Mouse (Mus musculus): ENCODE measurements around the gene Ciapin1. TPM values are rescaled to one million over a fixed set of nuclear protein-coding genes. Genes with fewer than 3 reads are reported as not detected.

Ciapin1 gene
- total and polyA plus RNA-seq, 3 experiments: 122 to 263 TPM; not detected in 1

GRCm38 (mm10) chr8:94837662-94838574 lies at the start of gene Ciapin1, which contains the start of gene Coq9 (continued):
- no peak for TF ChIP-seq SMC3 (IDR thresholded peaks at IDR 0.05; ENCODE audit: low read depth, low read length)
- no peak for TF ChIP-seq GATA1 (IDR thresholded peaks at IDR 0.05; ENCODE audit: low read depth, low read length)
- no peak for TF ChIP-seq CTCF (IDR thresholded peaks at IDR 0.05 in 2 of 3, conservative IDR thresholded peaks at IDR 0.05 in 1 of 3; ENCODE audit: control insufficient read depth in 1 of 3, insufficient read depth in 1 of 3, low read depth in 2 of 3, low read length in 3 of 3, poor library complexity in 1 of 3, severe bottlenecking in 1 of 3)
- TF ChIP-seq ZNF384 (IDR thresholded peaks at IDR 0.05; ENCODE audit: low read depth, low read length): no peak
- peak; percentile 83 for TF ChIP-seq TCF12 (IDR thresholded peaks at IDR 0.05; ENCODE audit: low read depth, low read length)

- DNase-seq (ENCODE audit: low read depth, low spot score): no peak
- no peaks in the 10 kb centered on the region for H3K9me3 ChIP-seq (replicated peaks; ENCODE audit: insufficient read depth, low read length)
Observed at GRCm38 (mm10) chr8:94880742-94881141, 42.6 kb upstream of the Ciapin1 start.

GRCm38 (mm10) chr8:94876820-94877219 lies 38.7 kb upstream of the Ciapin1 start:
- no peak for TF ChIP-seq SIN3A (IDR thresholded peaks at IDR 0.05; ENCODE audit: low read length)
- no peak for TF ChIP-seq MXI1 (IDR thresholded peaks at IDR 0.05; ENCODE audit: low read depth, low read length)
- TF ChIP-seq JUND (IDR thresholded peaks at IDR 0.05; ENCODE audit: low read depth, low read length): no peak
- TF ChIP-seq RCOR1 (IDR thresholded peaks at IDR 0.05; ENCODE audit: low read depth, low read length): no peak
- no peak for TF ChIP-seq MYC (IDR thresholded peaks at IDR 0.05; ENCODE audit: low read depth, low read length)
- no peak for TF ChIP-seq ZNF384 (IDR thresholded peaks at IDR 0.05; ENCODE audit: low read depth, low read length)
- TF ChIP-seq CHD1 (IDR thresholded peaks at IDR 0.05; ENCODE audit: low read depth, low read length): no peak
- TF ChIP-seq MAX (IDR thresholded peaks at IDR 0.05; ENCODE audit: low read length): no peak
- TF ChIP-seq MAFK (IDR thresholded peaks at IDR 0.05; ENCODE audit: borderline replicate concordance, low read depth, low read length): no peak
- TF ChIP-seq USF2 (IDR thresholded peaks at IDR 0.05; ENCODE audit: borderline replicate concordance in 1 of 2, insufficient read depth in 1 of 2, low read depth in 1 of 2, low read length in 2 of 2): no peak
- no peak for TF ChIP-seq ETS1 (IDR thresholded peaks at IDR 0.05; ENCODE audit: low read depth, low read length)
- no peak for TF ChIP-seq ZC3H11A (IDR thresholded peaks at IDR 0.05; ENCODE audit: low read depth, low read length)
- no peak for TF ChIP-seq MYB (IDR thresholded peaks at IDR 0.05; ENCODE audit: low read depth, low read length)
- peaks cover 2 to 7% of the 10 kb centered on the region in 2 experiments for H3K4me1 ChIP-seq (ENCODE audit: control insufficient read depth in 1 of 2, insufficient read depth in 2 of 2, low read length in 2 of 2)
- H3K36me3 ChIP-seq (ENCODE audit: control insufficient read depth in 1 of 2, insufficient read depth in 2 of 2, low read length in 2 of 2): peaks cover 0 to 6% of the 10 kb centered on the region in 2 experiments; a peak in 2 of 4 replicates
- H3K27ac ChIP-seq (ENCODE audit: control insufficient read depth, low read depth, low read length): no peak overlapping the region
- H3K27me3 ChIP-seq (ENCODE audit: control insufficient read depth in 1 of 2, insufficient read depth in 2 of 2, low read length in 2 of 2): peaks cover 10 to 14% of the 10 kb centered on the region in 2 experiments
- peak overlapping the region in 1 of 2 experiments; percentile 58; a peak in 1 of 4 replicates for H3K4me3 ChIP-seq (ENCODE audit: control insufficient read depth in 1 of 2, insufficient read depth in 1 of 2, low read depth in 2 of 2, low read length in 2 of 2)
- no peak for DNase-seq (ENCODE audit: low read depth, low spot score)
- H3K9me3 ChIP-seq (replicated peaks; ENCODE audit: insufficient read depth, low read length): no peaks in the 10 kb centered on the region
- no peaks in the 10 kb centered on the region for H3K79me2 ChIP-seq (ENCODE audit: control insufficient read depth, insufficient read depth, low read length, poor library complexity)
- no peak overlapping the region; the same call in 1 of the 2 replicates for H3K9ac ChIP-seq (ENCODE audit: control insufficient read depth, low read depth, low read length, poor library complexity, severe bottlenecking)

More at GRCm38 (mm10) chr8:94880742-94881141, 42.6 kb upstream of the Ciapin1 start:
- no peak for TF ChIP-seq CHD1 (IDR thresholded peaks at IDR 0.05; ENCODE audit: low read depth, low read length)
- no peak for TF ChIP-seq ELF1 (IDR thresholded peaks at IDR 0.05; ENCODE audit: low read depth, low read length)
- no peak for TF ChIP-seq JUND (IDR thresholded peaks at IDR 0.05; ENCODE audit: low read depth, low read length)
- no peak for TF ChIP-seq ZMIZ1 (IDR thresholded peaks at IDR 0.05; ENCODE audit: low read depth, low read length)
- TF ChIP-seq TBP (IDR thresholded peaks at IDR 0.05; ENCODE audit: low read depth, low read length): no peak
- no peak for TF ChIP-seq UBTF (IDR thresholded peaks at IDR 0.05; ENCODE audit: borderline replicate concordance, insufficient read depth, low read depth, low read length)
- no peak for TF ChIP-seq POLR2AphosphoS5 (IDR thresholded peaks at IDR 0.05; ENCODE audit: borderline replicate concordance, low read depth, low read length)
- TF ChIP-seq CTCF (IDR thresholded peaks at IDR 0.05 in 2 of 3, conservative IDR thresholded peaks at IDR 0.05 in 1 of 3; ENCODE audit: control insufficient read depth in 1 of 3, insufficient read depth in 1 of 3, low read depth in 2 of 3, low read length in 3 of 3, poor library complexity in 1 of 3, severe bottlenecking in 1 of 3): no peak
- no peak for TF ChIP-seq ETS1 (IDR thresholded peaks at IDR 0.05; ENCODE audit: low read depth, low read length)
- no peak for TF ChIP-seq NRF1 (IDR thresholded peaks at IDR 0.05; ENCODE audit: insufficient read depth, low read depth, low read length, poor library complexity, severe bottlenecking)
- H3K4me3 ChIP-seq (ENCODE audit: control insufficient read depth in 1 of 2, insufficient read depth in 1 of 2, low read depth in 2 of 2, low read length in 2 of 2): no peak overlapping the region
- no peak overlapping the region for H3K9ac ChIP-seq (ENCODE audit: control insufficient read depth, low read depth, low read length, poor library complexity, severe bottlenecking)
- H3K4me1 ChIP-seq (ENCODE audit: control insufficient read depth in 1 of 2, insufficient read depth in 2 of 2, low read length in 2 of 2): peaks cover 2 to 7% of the 10 kb centered on the region in 2 experiments
- no peaks in the 10 kb centered on the region for H3K79me2 ChIP-seq (ENCODE audit: control insufficient read depth, insufficient read depth, low read length, poor library complexity)
- no peak overlapping the region for H3K27ac ChIP-seq (ENCODE audit: control insufficient read depth, low read depth, low read length)
- peaks cover 15 to 28% of the 10 kb centered on the region in 2 experiments for H3K27me3 ChIP-seq (ENCODE audit: control insufficient read depth in 1 of 2, insufficient read depth in 2 of 2, low read length in 2 of 2)
- H3K36me3 ChIP-seq (ENCODE audit: control insufficient read depth in 1 of 2, insufficient read depth in 2 of 2, low read length in 2 of 2): peaks cover 0 to 6% of the 10 kb centered on the region in 2 experiments; a peak in 2 of 4 replicates

Measured in MEL (cell line).